Mouse (Mus musculus) cerebellum, postnatal 10 days (tissue): ENCODE measurements around the gene Tmem88.

Source experiments
- DNase-seq, 2 experiments: peaks; one replicate each; pipeline ENCODE4 v3.0.0; 2021; ENCODE audit warnings: mixed read lengths in 2 of 2

The Tmem88 gene

GRCm38 (mm10) chr11:69379600-69379999, 18.4 kb downstream of the Tmem88 start:
- DNase-seq = no peak

DNA sequence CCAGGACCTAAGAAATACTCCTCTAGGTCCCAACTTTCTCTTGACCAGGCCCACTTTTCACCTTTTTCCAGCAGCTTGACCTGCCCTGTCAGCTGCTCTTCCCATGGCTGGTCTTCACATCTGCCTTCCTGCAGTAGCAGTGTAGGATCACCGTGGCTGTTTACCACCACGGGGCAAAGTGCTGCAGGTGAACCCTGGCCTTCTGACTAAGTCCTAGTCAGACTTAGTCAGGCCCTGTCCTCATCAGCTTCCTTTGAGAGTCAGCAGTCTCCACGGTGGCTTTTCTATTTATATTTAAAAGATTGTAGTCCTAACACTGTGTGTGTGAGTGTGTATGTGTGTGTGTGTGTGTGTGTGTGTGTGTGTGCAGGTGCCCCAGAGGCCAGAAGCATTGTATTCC, 20.3 kb downstream of the Tmem88 start:
- no peak for DNase-seq

GRCm38 (mm10) chr11:69375646-69376045, 22.4 kb downstream of the Tmem88 start:
- DNase-seq = no peak

- DNase-seq = no peak
Observed at GRCm38 (mm10) chr11:69373223-69373965, 24.6 kb downstream of the Tmem88 start.

- DNase-seq = peak; percentile 42 to 69
Observed at GRCm38 (mm10) chr11:69372780-69373170, 25.3 kb downstream of the Tmem88 start.

- DNase-seq = peak; percentile 94 to 96
Observed at GRCm38 (mm10) chr11:69372056-69372779, 25.8 kb downstream of the Tmem88 start.

- no peak for DNase-seq
Observed at GRCm38 (mm10) chr11:69371601-69372000, 26.4 kb downstream of the Tmem88 start.

GRCm38 (mm10) chr11:69370817-69371215, 27.2 kb downstream of the Tmem88 start:
- DNase-seq = no peak

- no peak for DNase-seq
Observed at GRCm38 (mm10) chr11:69369990-69370816, 27.8 kb downstream of the Tmem88 start.

DNA sequence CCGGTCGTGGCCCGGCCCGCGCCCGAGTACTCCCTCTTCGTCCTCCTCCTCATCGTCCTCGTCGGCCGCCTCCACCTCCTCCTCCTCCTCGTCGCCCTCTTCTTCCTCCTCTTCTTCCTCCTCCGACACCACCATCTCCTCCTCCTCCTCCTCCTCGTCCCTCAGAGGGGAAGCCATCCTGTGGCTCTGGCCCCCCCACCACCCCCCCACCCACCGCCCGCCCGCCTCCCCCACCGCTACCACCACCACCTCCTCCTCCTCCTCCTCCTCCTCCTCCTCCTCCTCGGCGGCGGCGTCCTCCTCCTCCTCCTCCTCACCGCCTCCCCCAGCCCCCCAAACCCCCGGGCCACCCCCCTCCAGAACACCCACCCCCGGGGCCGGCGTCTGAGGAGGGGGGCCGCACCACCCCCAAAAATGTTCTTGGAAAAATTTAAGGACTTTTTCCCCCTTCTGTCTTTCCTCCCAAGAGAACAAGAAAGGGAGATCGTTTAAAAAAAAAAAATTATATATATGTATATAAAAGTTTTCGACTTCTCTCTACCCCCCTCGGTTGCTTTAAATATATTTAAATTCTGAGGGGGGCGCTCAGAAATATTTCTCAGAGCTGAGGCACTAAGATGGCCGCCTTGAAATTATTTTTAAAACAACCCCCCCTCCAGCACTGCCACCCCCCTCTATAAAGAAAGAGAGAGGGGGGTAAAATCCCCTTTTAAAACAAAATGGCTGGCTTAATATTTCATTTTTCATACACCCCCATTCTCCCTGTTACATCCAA, 28.6 kb downstream of the Tmem88 start, which contains the start of gene Chd3:
Gene Chd3, minus strand, starts transcription at position 192 of the 775 bp plus-strand sequence.
- peak; percentile 26 to 51 for DNase-seq

DNA sequence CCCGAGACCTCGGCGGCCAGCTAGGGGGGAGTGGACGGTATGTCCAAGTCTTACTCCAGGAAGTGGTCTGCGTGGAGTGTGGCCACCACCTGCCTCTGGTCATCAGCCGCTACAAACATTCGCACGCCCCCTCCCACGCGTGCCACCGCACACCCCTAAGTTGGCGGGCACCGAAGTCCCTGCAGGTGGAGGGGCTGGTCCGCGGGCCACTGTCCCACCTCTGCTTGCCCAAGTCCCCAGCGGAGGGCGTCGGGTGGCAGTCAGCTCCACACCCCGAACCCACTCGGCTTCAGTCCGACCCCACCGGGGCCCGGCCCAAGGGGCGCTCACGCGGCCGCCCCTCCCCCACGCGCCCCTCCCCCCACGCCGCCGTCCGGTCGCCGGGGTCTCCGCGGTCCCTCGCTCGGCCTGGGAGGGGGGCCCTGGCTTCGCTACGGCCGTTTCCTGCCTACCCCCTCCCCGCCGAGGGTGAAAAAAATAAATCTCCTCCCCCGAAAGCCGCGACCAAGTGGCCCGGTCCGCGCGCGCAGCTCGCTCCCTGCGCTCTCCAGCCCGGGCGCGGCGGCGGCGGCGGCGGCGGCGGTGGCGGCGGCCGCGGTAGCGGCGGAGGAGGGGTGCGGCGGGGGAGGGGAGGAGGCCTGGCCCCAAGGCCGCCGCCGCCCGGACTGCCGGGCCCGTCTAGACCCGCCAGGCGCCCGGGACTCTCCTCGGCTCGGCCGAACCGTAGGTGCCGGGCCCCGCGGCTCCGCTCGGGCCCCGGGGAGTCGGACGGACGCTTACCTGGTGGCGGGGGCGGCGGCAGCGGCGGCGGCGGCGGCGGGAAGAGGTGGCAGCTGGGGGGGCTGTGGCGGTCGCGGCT, 29.4 kb downstream of the Tmem88 start:
- peak; percentile 75 for DNase-seq

DNA sequence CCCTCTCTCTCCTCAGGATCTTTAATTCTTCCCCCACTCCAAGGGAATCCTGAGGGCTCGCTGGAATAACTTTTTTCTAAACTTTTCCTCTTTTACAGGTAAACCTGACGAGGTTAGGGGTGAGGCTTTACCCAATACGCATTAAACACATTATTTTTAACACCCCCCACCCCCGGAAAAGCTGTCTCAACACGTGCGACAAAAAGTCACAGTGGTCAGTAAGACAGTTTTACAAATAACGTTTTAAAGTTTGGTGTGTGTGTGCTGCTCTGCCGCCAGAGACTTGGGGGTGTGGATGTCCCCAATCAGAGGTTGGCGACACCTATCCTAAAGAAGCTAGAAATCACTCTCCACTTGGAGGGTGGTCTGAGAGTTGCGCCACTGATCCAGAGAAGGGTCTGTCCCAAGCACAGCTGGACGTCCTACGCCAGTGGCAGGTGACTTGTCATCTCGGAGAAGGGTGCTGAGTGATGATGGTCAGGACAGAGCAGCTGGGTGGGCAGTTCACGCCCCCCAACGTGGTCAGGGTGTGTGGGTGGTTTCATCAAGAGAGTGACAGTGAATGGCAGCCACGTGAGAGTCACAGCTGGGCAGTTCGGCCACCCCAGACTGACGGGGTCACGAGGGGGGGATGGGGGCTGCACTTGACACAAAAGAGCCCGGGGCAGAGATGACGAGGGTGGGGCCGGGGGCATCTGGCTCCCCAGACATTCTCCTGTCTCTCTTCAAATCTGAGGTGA, 30.2 kb downstream of the Tmem88 start:
- peak in 1 of 2 experiments; percentile 53 for DNase-seq

DNA sequence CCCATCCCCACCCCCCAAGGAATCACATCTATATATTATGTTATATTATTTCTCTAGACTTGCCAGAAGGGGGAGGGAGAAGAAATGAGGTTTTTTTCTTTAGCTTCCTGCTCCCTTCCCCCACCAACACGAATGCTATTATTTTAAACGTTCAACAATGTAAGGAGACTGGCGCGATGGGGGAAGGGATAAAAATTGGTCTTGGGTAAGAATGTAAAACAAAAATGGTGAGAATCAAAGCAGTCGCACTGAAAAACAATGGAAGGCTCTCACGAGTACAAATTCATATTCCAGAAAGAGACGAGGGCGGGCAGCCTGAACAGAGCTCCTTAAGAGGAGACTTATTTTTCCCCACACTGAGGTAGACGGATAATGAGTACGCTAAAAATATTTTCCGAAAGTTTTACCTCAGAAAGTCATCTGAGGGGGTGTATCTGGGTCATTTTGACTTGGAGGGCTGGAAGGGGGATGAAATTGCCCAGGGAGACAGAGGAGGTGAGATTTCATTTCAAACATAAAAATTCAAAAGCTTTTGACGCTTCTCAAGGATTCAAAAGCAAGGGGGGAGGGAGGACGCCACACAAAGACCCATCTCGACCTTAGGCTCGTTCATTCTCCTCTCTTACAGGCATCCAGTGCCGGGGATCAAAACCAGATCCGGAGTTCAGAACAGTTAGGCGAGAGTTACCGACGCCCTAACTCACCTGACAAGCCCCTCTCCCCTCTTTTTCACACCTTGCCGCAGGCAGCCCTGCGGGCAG, 31.0 kb downstream of the Tmem88 start:
- DNase-seq = peak; percentile 39 to 55

GRCm38 (mm10) chr11:69366157-69366854, 31.7 kb downstream of the Tmem88 start:
- peak; percentile 98 to 99 for DNase-seq

GRCm38 (mm10) chr11:69365722-69366121, 32.3 kb downstream of the Tmem88 start:
- no peak for DNase-seq

DNA sequence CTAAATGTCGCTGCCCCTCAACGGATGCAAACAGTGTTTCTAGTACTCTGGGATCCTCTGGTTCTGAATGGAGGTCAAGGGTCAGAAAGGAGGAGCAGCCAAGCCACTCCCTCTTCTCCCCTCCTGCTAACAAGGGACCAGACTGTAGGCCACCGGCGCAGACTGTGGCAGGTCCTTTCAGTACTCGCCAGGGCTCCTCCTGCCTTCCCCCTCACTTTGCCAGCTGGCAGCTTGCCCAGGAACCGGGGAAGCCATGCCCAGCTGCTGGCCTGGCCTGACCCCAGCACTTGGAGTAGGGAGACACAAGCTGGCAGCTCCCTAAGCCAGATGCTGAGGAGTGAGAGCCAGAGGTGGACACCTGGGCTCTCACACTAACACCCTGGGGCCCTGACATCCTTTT, 33.1 kb downstream of the Tmem88 start:
- peak; percentile 99 for DNase-seq

GRCm38 (mm10) chr11:69364376-69364775, 33.7 kb downstream of the Tmem88 start:
- peak in 1 of 2 experiments; percentile 31 for DNase-seq

DNA sequence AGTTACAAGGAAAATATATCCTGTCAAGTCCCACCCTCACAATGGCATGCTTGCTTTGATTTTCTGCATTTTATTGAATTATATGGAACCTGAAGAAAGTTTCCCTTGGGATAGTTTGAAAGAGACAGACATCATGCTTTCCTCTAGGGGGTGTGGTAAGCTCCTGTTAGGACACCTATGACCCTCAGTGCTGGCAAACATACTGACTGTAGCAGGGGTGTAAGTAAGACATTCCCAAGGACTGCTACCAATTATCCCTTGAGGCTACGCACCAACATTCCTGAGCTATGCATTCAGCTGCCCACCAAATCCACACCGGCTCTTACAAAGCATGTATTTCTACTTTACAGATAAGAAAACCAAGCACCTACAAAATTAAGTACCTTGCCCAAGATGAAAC, 35.6 kb downstream of the Tmem88 start:
- DNase-seq = no peak

GRCm38 (mm10) chr11:69362021-69362420, 36.0 kb downstream of the Tmem88 start:
- peak; percentile 46 to 56 for DNase-seq
